Mouse (Mus musculus) thymus, adult 2 months (tissue): ENCODE measurements around the gene Epha3.

ENCODE experiments used
- CTCF ChIP-seq: fragments of 200-500 bp; IDR thresholded peaks from 2 replicates; pipeline ENCODE4 v1.5.1; 2012; ENCODE audit warnings: mild to moderate bottlenecking, control low read depth, low read length, moderate library complexity, borderline replicate concordance; ENCODE audit not compliant: control insufficient read depth, poor library complexity, insufficient read depth; ENCODE audit errors: extremely low read depth
- POLR2A ChIP-seq: fragments of 200-500 bp; IDR thresholded peaks from 2 replicates; pipeline ENCODE4 v1.6.1; 2012; ENCODE audit warnings: mild to moderate bottlenecking, low read length, control low read depth, moderate library complexity; ENCODE audit not compliant: control insufficient read depth, poor library complexity, insufficient read depth; ENCODE audit errors: extremely low read depth

- TF ChIP-seq POLR2A (no peak), CTCF (no peak)
These were observed 794 bp downstream of the Epha3 start for GRCm38 (mm10) chr16:63863181-63863580.
